Mouse (Mus musculus): ENCODE measurements at regions not wholly inside any gene's neighbourhood (a gene's known extent, or its start where the extent isn't known, plus 50 kb on each side); places are given as distances from the start of the nearest gene placed in this dataset.

- no peak for DNase-seq (ENCODE audit: extremely low read depth, insufficient read length, low spot score)
Observed at GRCm38 (mm10) chr7:73593645-73594385, 52.2 kb upstream of the Chd2 start.

- DNase-seq (ENCODE audit: extremely low read depth, insufficient read length, low spot score), result no peak
Observed at GRCm38 (mm10) chr7:73592857-73593256, 51.2 kb upstream of the Chd2 start.
